Mouse (Mus musculus) intestine, postnatal 0 days (tissue): ENCODE results near the gene Nell2. TPM values are rescaled to one million over a fixed set of nuclear protein-coding genes. Genes with fewer than 3 reads are reported as not detected.
A peak's percentile ranks its signal among the peaks of the same experiment; 100 is the strongest.

Experiments
- ATAC-seq: fragments of 200-750 bp; cut with Nextera tagmentation; 2 replicates; pipeline ENCODE4 v1.8.0; 2017; ENCODE audit warnings: mild to moderate bottlenecking, moderate TSS enrichment, moderate library complexity
- H3K27ac ChIP-seq: fragments of 300-500 bp; sonication (generic); 2 replicates; pipeline ENCODE4 v1.5.1; 2014; ENCODE audit warnings: mild to moderate bottlenecking, low read depth, low read length, moderate library complexity
- H3K27me3 ChIP-seq: fragments of 300-500 bp; sonication (generic); replicated peaks from 2 replicates; pipeline ENCODE4 v1.6.1; 2014; ENCODE audit warnings: low read length, mixed read lengths; ENCODE audit not compliant: control insufficient read depth, insufficient read depth
- H3K36me3 ChIP-seq: fragments of 300-500 bp; sonication (generic); 2 replicates; pipeline ENCODE4 v1.6.1; 2014; ENCODE audit warnings: mild to moderate bottlenecking, moderate library complexity; ENCODE audit not compliant: control insufficient read depth, insufficient read depth
- H3K4me1 ChIP-seq: fragments of 300-500 bp; sonication (generic); replicated peaks from 2 replicates; pipeline ENCODE4 v1.6.1; 2014; ENCODE audit warnings: antibody characterized with exemption, low read length, mixed read lengths; ENCODE audit not compliant: control insufficient read depth, insufficient read depth
- H3K4me2 ChIP-seq: fragments of 300-500 bp; sonication (generic); replicated peaks from 2 replicates; pipeline ENCODE4 v1.6.1; 2014; ENCODE audit warnings: low read depth, mild to moderate bottlenecking, moderate library complexity
- H3K4me3 ChIP-seq: fragments of 300-500 bp; sonication (generic); 2 replicates; pipeline ENCODE4 v1.5.1; 2014; ENCODE audit warnings: low read depth, low read length
- H3K9ac ChIP-seq: fragments of 300-500 bp; sonication (generic); 2 replicates; pipeline ENCODE4 v1.6.1; 2014; ENCODE audit warnings: mild to moderate bottlenecking, low read depth, low read length
- H3K9me3 ChIP-seq: fragments of 300-500 bp; sonication (generic); 2 replicates; pipeline ENCODE4 v1.6.1; 2016; ENCODE audit warnings: mixed run types; ENCODE audit not compliant: control insufficient read depth
- CTCF ChIP-seq: sonication (generic); IDR thresholded peaks from 2 replicates; pipeline ENCODE4 v1.5.1; 2016; ENCODE audit warnings: low read depth, mild to moderate bottlenecking, control low read depth, antibody characterized with exemption, moderate library complexity
- WGBS: fragments of 180-500 bp; shearing (Covaris S2); extraction: QIAGEN DNeasy Blood & Tissue Kit; methylation state at CpG from one replicate; pipeline ENCODE4 v1.1.7; 2014; 5-methylcytosine and 5-hydroxymethylcytosine counted together
- polyA plus RNA-seq: library from polyadenylated mRNA; unstranded; fragments of >200 nt; fragmentation: Nextera tagmentation; extraction: Ambion mirVana; gene quantifications from 2 replicates; pipeline ENCODE4 v1.2.1, GENCODE M21; 2015

Gene Nell2
- 4.9 and 6.7 TPM in 2 replicates for polyA plus RNA-seq

DNA sequence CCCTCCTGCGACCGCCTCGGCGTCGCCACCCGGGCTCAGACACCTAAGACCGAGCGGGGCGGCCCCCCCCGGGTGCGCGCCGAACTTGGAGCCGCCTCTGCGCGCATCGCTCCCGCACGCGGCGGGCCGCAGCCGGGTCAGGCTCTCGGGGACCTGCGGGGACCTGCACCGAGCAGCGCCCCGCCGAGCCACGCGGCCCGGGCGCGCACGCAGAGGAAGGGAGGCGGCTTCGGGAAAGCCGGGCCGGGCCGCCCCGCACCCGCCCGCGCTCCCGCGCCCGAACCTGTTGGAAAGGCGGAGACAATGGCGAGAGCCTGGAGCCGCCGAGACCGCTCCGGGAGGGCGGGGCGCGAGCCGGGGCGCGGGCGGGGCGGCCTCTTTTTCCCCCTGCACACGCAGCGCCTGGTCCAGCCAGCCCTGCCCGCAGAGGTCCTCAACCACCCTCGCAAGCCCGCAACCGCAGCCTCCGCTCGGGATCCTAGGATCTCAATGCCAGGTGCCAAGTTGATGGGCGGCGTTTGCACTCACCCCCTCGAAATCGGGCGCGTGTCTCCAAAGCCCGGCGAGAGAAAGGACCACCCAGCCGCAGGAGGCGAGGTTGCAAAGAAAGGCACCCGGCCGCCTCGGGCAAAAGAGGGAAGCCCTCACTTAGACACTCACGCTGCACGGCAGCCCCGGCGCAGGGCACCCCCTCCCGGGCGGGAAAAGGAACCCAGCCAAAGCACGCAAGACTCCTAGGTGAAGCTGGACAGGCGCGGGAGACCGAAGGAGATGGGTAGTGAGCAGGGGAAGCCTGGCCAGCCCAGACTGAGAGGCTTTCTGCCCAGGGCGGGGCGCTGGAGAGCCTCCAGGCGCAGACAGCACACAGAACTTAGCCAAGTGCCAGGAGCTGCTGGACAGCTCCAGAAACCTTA, at the start of gene Nell2:
Nell2 (minus strand) TSS at position 612 of the 914 bp plus-strand sequence.
- peak within 1 kb of the TSS; percentile 66 for H3K4me2 ChIP-seq
- no peaks in the 10 kb centered on the region for H3K9me3 ChIP-seq
- no peaks in the 10 kb centered on the region for H3K36me3 ChIP-seq
- H3K9ac ChIP-seq: no peak within 1 kb of the TSS
- TF ChIP-seq CTCF: peak; percentile 35; the same call in 1 of the 2 replicates
- peaks cover 32% of the 10 kb centered on the region for H3K27me3 ChIP-seq
- no peak within 1 kb of the TSS for H3K27ac ChIP-seq
- no peak for ATAC-seq
- peak within 1 kb of the TSS; percentile 41 for H3K4me3 ChIP-seq
- WGBS: under 1% methylated on average over 78 of the region's 95 CpGs
- H3K4me1 ChIP-seq: no peaks in the 10 kb centered on the region

DNA sequence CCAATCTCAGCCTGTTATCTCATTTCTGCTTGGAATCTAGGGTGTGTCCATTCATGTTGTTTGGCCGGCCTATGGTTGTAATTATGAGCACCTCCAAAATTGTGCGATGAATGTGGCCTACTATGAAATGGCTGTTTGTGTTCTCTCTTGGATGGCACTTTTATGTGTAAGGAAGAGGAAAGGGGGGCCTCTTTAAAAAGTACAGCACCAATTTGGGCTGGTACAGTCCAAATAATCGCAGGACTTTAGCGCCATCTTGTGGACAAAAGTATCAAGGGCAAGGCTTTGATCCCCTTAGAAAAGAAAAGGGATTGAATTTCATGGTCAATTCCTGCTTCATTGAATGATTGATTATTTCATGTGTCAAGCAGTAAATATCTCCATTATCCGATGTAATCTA, 46.3 kb upstream of the Nell2 start:
- Histone ChIP-seq H3K4me1 (no peaks in the 10 kb centered on the region), H3K4me3 (no peak overlapping the region), H3K9ac (no peak overlapping the region), H3K9me3 (no peaks in the 10 kb centered on the region), H3K27me3 (no peaks in the 10 kb centered on the region), H3K4me2 (no peak overlapping the region), H3K36me3 (no peaks in the 10 kb centered on the region), H3K27ac (no peak overlapping the region)
- TF ChIP-seq CTCF: peak; percentile 83
- ATAC-seq: no peak
- WGBS: 12% methylated on average over 5 of the region's 5 CpGs

DNA sequence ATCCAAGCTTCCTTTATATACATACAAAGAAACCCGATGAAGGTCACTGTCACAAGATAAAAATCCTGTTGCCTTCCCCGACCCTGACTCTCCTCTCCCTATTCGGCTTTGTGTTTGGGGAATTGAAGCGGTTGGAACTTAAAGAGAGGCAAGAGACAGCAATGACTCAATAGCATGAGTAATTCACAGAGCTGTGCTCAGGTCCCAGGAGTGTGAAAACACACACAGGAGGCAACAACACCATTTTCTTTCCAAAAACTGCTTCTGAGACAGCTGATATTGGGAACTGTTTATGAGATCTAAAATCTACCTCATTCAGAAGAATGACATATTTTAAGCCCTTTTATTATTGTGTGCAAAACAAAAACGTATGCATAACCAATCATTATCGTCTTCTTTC, 41.2 kb upstream of the Nell2 start:
- H3K36me3 ChIP-seq: no peaks in the 10 kb centered on the region
- no peaks in the 10 kb centered on the region for H3K4me1 ChIP-seq
- 77% methylated on average over 6 of the region's 6 CpGs for WGBS
- H3K4me2 ChIP-seq: no peak overlapping the region
- ATAC-seq: no peak
- H3K4me3 ChIP-seq: no peak overlapping the region
- H3K27ac ChIP-seq: no peak overlapping the region
- no peak overlapping the region for H3K9ac ChIP-seq
- H3K9me3 ChIP-seq: no peaks in the 10 kb centered on the region
- no peaks in the 10 kb centered on the region for H3K27me3 ChIP-seq
- no peak for TF ChIP-seq CTCF

DNA sequence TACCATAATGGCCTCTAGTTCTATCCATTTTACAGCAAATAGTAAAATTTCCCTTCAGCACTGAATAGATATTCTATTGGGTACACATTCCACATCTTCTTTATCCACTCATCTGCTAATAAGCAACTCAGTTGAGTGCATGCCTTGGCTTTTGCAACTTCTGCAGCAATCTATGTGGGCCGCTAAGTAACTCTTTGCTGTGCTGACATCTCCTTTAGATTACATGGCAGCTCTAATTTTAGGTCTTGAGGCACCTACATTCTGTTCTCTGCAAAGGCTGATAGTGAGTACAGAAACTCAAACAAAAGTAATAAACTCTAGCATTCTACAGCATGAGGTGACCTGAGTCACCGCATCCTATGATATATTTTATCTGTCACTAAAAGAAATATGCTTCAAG, 36.8 kb upstream of the Nell2 start:
- whole genome bisulfite sequencing: 85% methylated on average over 2 of the region's 2 CpGs

DNA sequence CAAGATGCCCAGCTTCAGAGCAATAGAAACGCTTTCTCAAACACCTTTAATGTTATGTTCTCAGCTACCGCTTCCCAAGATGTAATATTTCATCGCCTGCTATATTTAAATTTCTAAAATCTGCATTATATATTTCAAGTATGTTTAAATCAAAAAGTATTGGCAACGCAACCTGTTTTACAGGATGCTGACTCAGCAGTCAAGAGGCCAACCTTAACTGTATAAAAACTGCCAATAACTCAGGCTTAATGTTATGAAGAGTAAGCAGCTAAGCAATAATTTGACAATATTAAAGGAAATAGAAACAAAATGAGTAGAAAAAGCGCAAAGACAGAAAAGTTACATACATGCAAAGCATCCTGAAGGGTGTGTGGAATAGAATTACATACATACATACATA, 32.9 kb upstream of the Nell2 start:
- H3K36me3 ChIP-seq: no peaks in the 10 kb centered on the region
- ATAC-seq: no peak
- H3K27ac ChIP-seq: no peak overlapping the region
- no peak overlapping the region for H3K4me3 ChIP-seq
- H3K4me2 ChIP-seq: no peak overlapping the region
- WGBS: 93% methylated on average over 5 of the region's 5 CpGs
- H3K4me1 ChIP-seq: no peaks in the 10 kb centered on the region
- no peaks in the 10 kb centered on the region for H3K27me3 ChIP-seq
- H3K9ac ChIP-seq: no peak overlapping the region
- no peak for TF ChIP-seq CTCF
- H3K9me3 ChIP-seq: no peaks in the 10 kb centered on the region

More for the DNA sequence above, 36.8 kb upstream of the Nell2 start:
- H3K4me1 ChIP-seq: no peaks in the 10 kb centered on the region
- H3K4me3 ChIP-seq: no peak overlapping the region
- no peaks in the 10 kb centered on the region for H3K36me3 ChIP-seq
- no peak overlapping the region for H3K27ac ChIP-seq
- H3K9me3 ChIP-seq: no peaks in the 10 kb centered on the region
- no peak overlapping the region for H3K9ac ChIP-seq
- no peak overlapping the region for H3K4me2 ChIP-seq
- no peak for ATAC-seq
- H3K27me3 ChIP-seq: no peaks in the 10 kb centered on the region
- TF ChIP-seq CTCF: no peak

DNA sequence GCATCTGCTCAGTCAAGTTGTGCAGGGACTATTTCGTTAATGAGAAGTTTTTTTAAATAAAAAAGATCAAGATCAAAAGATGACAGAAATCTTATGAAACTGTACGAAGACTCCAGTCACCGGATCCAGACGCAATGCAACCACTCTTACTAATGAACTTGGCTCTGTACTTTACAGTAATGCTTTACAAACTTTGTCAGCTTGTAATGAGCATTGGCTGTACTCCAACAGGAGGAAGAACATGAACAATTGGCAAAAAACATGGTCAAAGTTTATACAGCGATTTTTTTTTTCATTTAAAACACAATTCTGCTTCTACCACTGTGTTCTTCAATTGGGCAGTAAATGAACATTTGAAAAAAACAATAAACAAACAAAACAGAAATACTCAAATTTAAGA, 21.7 kb upstream of the Nell2 start:
- H3K9me3 ChIP-seq: no peaks in the 10 kb centered on the region
- no peaks in the 10 kb centered on the region for H3K36me3 ChIP-seq
- no peak overlapping the region for H3K9ac ChIP-seq
- H3K27me3 ChIP-seq: no peaks in the 10 kb centered on the region
- H3K4me1 ChIP-seq: no peaks in the 10 kb centered on the region
- no peak for ATAC-seq
- H3K27ac ChIP-seq: no peak overlapping the region
- no peak overlapping the region for H3K4me2 ChIP-seq
- H3K4me3 ChIP-seq: no peak overlapping the region
- WGBS: 78% methylated on average over 5 of the region's 5 CpGs
- no peak for TF ChIP-seq CTCF
